Mouse (Mus musculus) granulocyte monocyte progenitor cell, adult 5-6 weeks (primary cell): ENCODE results near the gene Foxn2. TPM values are rescaled to one million over a fixed set of nuclear protein-coding genes. Genes with fewer than 3 reads are reported as not detected.
"Not testable (repeated sequence)": the region's sequence is repeated elsewhere in the genome, so short reads cannot be mapped to it uniquely, and the experiment has no call there.

Experiments
- ATAC-seq: replicated peaks from 2 replicates; pipeline ENCODE4 v1.8.0; 2016; ENCODE audit warnings: mild to moderate bottlenecking, moderate TSS enrichment, inconsistent platforms; ENCODE audit not compliant: poor library complexity, severe bottlenecking
- total RNA-seq, 2 experiments: library from RNA; stranded (forward) in 1 of 2; stranded (reverse) in 1 of 2; fragments of 200-712, 200-1000 nt in 1 of 2; fragments of >200 nt in 1 of 2; fragmentation: Nextera tagmentation in 1 of 2; gene quantifications; 2 replicates each; pipeline ENCODE4 v1.2.3; 2014 to 2017

Gene Foxn2
- total RNA-seq (2014; fragmentation: Nextera tagmentation) (33.1 and 34.4 TPM in 2 replicates), total RNA-seq (2017) (45.1 and 49.9 TPM in 2 replicates)

DNA sequence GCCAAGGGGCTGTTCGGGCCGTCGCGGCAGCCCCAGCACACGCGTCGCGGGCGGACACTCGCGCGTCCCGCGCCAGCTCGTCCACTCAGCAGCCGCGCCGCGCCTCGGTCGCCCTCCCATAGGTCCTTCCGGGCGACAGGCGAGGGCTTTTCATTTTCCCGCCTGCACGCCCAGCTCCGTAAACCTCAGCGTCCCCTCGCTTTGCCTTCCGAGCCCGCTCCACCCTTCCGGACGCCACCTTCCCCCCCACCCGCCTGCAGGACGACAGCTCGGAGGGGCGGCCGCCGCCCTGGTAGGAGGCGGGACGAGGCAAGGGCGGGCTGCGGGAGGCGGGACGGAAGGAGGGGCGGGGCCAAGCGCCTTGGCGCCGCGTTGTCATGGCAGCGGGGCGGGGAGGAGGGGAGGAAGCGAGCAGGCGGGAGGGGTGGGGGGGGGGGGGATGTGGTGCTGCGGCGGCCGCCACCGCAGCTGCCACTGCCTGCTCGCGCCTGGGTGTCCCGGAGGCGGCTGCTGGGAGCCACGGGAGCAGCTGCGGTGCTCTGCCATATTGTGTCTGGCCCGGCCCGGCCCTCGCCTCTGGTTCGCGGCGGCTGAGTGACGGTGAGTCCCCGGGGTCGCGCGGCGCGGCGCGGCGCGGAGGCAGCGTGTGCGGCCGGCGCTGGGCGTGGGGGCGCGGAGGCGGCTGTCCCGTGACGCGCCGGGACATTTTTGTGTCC, at the start of gene Foxn2:
TSS of gene Foxn2 (plus strand) at position 427 of the 716 bp plus-strand sequence.
- ATAC-seq = peak; percentile 86

DNA sequence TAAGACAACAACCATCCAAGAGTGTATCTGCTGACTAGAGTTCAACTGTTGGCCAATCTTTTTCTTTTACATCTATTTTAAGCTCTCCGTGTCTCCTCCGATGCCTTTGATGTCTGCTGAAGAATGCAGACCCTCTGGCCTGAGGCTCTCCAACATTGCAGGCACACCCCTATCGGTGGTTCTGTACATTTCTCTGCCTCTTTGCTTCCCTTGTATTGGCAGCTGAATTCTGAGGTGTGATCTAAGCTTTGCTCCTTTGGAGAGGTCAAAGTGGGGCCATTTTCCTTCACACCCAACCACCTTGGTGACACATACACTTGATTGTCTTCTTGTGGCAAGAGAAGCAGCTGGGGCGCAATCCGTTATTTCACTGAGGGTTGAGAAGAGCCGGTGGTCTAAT, 43.0 kb upstream of the Foxn2 start:
- no peak for ATAC-seq

DNA sequence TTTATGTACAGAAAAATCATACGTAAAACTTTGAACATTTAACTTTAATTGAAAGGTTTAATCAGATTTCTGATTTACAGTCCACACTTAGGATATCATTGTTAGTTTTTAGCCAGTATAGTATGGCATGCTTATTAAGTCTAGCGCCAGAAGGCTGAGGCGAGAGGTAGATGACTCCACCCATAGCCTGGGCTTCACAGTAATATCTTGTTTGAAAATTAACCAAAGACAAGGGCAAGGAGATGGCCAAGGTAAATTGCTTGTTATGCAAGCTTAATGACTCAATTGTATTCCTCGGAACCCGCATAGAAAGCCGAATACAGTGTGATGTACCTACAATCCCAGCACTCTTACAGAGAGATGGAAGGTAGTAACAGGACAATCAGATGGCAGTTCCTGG, 42.4 kb upstream of the Foxn2 start:
- no peak for ATAC-seq

DNA sequence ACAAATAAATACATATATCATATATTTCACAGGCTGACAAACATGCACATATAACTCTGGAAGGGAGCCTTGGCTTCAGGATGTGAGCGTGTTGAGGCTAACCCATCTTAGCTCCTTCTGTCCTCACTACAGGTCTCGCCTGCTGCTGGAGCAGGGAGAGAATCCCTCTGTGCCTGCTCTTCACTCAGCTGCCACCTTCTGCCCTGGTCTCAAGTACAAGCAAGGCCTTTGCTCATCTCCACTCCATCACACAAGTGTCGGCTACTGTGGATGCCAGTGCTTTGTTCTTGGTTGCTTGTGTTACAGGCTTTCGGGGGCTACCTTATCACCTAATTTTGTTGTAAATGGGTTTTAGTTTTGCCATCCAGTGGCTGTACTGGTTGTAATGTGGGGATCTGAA, 41.7 kb upstream of the Foxn2 start:
- ATAC-seq = no peak

DNA sequence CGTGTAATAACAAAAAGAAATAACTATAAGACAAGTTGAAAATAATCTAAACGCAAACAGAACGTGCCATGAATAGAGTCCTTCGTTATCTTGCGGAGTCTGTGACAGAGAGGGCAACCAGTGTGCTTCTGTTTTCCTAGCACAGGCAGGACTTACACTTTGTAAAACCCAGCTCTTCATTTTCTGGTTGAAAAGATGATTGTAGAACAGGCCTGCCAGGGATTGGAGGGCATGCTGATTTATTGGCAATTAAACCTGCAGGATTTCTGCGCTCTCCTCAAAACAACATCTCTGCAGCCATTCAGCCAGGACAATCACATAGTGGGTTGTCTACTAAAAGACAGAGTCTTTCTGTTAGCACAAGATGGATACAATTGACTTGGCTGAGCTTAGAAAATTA, 40.4 kb upstream of the Foxn2 start:
- no peak for ATAC-seq

DNA sequence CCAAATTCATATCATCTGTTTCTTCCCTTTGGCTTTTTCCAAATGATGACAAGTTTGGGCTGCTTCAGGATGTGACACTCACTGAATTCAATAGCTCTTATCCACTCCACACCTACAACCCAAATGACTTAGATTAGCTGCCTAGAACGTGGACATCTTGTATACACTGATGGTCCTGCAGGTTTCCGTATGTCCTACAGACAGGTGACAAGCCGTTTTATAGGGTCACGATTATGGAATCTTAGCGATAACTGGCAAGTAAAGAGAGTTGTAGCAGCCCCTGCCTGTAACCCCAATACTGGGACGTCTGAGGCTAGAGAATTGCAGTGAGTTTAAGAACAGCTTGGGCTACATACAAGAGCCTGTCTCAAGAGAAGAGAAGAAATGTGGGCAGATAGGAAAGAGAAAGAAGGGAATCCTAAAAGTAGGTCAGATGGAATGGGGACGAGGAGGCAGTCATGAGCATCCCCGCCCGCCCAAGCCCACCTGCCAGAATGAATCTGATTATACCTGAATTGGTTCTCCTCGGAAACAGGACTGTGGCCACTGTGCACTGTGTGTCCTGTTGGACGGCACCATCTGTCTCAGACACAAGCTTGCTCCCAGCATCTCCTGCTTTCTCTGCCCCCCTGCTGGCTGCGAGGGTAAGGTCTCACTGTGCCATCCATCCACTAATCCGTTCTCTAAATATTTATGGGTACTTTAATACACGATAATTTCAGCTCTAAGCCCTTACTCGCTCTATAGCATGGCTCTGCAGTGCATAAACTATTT, 39.6 kb upstream of the Foxn2 start:
- no peak for ATAC-seq

DNA sequence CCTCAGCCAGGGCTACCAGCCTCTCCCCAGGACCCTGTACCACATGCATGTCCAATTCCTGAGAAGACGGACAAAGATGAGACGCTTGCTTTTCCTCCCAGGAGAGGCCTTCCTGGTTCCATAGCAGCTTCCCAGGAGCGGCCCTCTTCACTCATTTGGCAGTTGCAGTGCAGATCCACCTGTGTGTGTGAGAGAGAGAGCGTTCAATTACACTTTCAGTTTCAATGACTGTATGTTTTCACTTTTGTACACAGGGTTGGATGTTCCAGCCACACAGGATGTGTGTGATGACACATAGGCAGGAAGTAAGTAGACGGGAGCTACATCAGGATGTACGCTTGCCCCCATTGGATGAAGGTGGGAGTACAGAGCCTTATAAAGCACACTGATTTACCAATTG, 37.2 kb upstream of the Foxn2 start:
- peak; percentile 92 for ATAC-seq

DNA sequence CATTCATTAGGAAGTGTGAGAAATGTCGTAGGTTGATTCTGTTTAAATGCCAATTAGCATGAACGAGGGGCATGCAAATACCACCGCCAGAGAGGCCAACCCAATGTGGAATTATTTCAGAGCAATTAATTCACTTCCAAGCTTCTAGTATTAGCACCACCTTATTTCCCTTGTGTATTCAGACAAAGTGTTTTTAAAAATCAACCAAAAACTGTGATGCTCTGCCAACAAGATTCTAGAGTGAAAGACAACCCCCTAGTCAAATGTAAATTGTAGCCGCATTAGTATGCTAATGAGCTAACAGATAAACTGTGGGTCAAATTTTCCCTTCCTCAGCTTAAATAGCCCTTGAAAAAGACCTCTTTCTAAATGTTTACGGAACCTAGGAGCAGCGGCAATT, 36.0 kb upstream of the Foxn2 start:
- no peak for ATAC-seq

DNA sequence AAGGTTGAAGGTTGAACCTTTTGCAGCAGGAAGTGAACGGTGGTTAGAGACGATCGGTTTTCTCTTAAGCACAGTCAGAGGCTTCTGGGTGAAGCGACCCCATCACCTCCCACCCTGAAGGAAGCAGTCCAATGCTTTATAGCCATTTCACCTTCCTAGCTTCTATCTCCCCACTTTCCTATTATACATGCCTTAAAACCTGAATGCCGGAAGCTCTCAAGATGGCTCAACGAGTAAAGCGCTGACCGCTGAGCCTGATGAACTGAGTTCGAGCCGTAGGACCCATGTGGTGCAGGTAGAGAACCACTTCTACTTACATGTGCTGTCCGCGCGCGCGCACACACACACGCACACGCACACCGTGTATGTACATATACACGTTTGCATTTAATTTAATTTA, 35.4 kb upstream of the Foxn2 start:
- no peak; the same call in 1 of the 2 replicates for ATAC-seq

DNA sequence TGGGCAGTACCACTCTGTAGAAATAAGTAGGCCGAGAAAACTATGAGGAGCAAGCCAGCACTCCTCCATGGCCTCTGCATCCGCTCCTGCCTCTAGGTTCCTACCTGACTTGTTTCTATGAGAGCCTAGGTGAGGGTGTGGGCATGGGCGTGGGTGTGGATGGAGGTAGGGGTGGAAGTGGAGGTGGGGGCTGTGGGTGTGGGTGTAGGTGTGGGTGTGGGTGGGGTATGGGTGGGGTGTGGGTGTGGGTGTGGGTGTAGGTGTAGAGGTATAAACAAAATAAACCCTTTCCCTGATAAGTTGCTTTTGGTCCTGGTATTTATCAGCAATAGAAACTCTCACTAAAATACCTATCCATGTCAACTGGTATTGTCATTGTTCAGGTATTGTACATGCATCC, 30.8 kb upstream of the Foxn2 start:
- no peak for ATAC-seq

DNA sequence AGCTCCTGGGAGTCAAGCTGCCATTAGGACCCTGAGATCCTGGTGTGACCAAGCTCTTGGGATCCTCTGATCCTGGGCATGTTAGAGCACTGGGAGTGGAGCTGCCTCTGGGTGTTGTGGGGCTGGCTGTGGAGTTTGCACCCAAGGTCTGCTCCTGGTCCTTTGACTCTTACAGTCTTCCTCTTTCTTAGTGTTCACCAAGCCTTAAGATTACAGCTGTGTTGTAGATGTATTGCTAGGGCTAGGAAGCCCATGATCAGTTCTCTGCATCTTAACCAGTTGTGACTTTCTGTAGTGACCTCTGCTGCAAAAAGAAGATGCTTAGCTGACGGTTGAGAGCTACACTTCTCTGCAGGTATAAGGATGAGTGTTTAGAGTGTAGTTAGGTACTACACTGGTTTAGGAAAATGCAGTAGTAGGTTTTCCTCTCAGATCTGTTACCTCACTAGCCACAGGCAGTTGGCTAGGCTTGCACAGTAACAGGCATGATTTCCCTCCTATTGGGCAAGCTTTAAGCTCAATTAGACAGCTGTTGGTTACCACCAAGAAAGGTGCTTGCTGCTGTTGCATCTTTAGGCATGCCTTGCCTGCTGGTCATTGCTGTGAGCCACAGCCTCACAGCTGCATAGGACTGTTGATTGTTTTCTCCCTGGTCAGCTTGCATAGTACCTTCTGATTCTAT, 27.2 kb upstream of the Foxn2 start:
- ATAC-seq = peak; percentile 99

DNA sequence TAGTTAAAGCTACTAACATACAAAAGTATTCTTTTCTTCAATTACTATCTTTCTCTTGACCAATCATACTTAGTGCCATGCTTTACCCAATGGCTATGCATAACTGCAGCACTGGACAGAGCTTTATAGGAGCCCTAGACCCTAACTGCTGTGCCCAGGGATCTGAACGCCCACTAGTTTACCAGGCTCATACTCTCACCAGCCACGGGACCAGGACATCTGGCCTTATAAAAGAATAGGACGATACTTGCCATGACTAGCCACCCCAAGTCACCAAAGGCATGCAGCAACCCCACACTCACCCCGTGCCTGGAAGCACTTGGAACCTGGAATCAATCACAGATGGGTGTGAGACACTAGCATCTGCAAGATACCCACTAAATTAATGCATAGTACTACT, 20.1 kb upstream of the Foxn2 start:
- no peak for ATAC-seq

DNA sequence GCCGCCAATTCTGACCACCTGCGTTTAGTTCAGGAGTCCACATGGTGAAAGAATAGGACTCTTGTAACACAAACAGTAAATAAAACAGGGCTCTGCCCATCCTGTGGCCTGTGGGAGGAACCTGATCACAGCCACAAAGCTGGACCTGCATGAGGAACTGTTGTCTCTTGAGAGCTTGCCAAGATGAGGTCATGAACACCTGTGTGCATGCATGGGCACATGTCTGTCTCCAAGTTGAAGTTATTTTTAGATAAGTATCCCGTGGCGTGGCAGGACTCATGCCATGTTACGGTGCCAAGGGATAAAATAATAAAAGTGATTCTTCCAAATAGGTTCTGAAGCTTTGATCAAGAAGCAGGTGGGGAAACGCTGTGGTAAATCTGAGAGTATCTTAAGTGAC, 19.3 kb upstream of the Foxn2 start:
- no peak for ATAC-seq

DNA sequence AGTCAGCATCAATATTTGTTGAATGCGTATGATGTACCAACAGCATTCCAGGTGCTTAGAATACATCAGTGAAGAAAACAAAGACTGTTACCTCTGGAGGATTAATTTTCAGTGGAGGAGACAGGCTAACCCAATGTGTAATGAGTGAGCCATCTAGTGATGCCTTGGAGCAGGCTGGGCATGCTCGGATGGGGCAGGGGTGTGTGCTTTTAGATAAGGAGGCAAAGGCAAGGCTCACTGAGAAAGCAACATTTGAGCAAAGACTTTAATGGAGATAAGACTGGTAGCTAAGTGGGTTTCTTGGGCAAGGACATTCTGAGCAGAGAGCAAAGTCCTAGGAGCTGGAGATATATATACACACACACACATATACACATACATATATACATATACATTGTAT, 9.8 kb upstream of the Foxn2 start:
- no peak for ATAC-seq

DNA sequence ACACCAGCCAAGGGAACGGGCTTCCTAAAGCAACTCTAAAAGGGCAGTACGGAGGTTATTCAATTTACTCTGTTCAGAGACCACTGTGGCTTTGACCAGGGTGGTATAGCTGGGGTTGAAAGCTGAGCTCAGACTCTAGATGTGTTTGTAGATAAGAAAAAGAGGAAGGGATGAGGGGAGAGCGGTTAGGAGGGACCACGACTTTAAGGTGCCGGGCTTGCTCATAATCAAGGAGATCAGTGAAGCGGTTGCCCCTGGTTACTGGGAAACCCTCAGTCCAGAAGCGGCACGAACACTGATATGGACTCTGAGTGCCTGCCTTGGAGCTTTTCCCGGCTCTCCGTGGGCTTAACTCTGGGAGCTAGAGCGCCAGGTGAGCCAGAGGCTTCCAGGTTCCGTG, 9.0 kb upstream of the Foxn2 start:
- ATAC-seq = peak; percentile 89

DNA sequence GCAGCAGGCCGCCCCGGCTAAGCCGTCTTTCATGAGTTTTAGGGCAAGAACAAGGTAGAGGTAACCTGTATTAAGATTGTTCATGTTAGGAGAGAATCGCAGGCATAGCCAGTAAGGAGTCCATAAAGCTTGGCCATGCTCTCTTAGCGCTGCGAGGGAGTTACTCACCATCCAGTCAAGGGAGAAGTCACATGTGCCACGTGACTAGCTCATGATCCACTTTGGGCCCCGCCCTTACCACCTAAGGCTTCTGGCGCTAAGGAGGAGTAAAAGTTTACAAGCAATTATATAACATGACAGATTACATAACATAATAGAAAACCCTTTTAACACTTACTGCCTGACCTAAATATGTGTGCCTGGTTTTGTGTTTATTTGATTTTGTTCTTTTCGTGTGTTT, 8.5 kb upstream of the Foxn2 start:
- peak; percentile 42 for ATAC-seq

DNA sequence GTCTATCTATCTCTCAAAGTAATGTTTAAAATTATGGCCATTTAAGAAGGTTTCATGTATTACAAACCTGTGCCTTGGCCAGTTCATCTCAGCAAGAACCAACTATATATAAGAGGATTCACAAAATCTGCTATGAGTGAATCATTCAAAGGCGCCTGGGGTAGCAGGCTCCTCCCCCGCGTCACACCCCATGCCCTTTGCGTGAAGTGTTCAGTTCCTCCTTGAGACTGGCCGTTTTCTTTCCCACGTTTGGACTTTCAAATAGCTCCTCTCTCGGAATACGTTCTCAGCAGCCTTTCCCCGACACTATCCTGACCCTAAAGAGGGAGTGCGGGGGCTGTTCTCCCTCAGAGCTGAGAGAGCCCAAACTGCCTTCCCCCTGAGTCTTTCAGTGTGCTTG, 5.2 kb upstream of the Foxn2 start:
- ATAC-seq = no peak

DNA sequence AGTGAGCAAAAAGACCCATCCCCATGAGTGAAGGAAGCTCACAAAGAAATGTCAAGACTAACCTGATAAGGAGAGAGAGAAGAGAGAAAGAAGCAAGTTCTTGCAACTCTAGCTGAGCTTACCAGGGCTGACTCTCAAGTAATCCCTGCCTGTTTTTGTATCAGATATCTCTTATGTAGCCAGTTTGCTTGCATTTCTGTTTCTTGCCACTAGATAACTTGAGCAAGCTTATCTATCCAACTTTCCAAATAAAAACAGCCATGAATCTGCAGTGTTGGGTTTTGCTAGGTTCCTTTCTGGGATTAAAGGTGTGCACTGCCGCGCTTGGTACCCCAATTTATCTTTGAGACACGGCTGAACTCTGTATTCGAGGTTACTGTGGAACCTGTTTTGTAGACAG, 4.2 kb upstream of the Foxn2 start:
- ATAC-seq = no peak

DNA sequence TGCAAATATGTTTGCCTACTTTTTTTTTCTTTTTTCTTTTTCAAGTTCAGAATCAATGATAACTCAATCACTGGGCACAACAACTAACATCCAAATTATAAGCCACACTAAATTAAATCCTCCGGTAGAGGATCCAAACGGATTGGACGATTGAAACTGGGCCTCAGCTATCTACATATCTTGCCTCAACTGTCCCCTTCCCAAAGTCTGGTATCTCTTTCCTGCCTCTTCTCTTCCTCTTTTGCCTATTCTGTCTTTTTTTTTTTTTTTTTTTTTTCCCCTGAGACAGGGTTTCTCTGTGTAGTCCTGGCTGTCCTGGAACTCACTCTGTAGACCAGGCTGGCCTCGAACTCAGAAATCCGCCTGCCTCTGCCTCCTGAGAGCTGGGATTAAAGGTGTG, 3.8 kb upstream of the Foxn2 start:
- not testable (repeated sequence) for ATAC-seq

DNA sequence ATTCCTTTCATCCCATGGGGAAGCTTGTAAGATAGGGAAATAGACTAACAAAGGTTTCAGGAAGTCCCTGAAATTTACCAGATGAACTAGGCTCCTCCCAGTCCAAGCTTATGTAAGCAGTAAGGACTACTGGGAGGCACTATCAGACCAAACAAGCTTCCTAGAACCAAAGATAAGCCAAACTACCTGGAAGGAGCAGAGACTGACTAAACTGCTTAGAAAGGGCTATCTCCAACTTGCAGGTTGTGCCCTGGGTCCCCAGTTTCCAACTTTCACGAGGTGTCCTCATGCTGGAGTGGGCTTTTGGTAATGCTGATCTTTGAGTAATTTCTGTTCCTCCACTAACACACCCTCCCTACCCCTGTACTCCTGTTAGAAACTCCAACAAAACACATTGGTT, 3.1 kb upstream of the Foxn2 start:
- ATAC-seq = no peak

DNA sequence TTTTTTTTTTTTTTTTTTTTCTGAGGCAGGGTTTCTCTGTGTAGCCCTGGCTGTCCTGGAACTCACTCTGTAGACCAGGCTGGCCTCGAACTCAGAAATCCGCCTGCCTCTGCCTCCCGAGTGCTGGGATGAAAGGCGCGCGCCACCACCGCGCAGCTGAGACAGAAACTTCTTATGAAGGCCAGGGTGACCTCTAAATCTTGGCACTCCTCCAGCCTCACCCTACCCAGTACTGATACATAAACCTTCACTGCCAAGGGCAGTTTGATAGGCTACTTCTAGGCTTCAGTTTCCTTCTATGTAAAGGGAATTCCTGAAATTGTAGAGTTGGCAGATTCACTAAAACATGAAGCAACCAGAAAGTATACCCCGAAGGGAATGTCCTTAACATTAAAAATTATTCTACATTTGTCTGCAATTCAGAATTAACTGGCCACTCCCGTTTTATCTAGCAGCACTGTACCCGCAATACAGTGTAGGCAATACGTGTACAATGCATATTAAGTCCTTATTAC, 918 bp upstream of the Foxn2 start:
- no peak for ATAC-seq
